Mouse (Mus musculus) lung, adult 18-20 months (tissue): ENCODE results near the gene Csad.

Source experiments
- DNase-seq, 2 experiments: peaks; one replicate each; pipeline ENCODE4 v3.0.0; 2022; ENCODE audit warnings: mixed read lengths in 2 of 2

The Csad gene

DNA sequence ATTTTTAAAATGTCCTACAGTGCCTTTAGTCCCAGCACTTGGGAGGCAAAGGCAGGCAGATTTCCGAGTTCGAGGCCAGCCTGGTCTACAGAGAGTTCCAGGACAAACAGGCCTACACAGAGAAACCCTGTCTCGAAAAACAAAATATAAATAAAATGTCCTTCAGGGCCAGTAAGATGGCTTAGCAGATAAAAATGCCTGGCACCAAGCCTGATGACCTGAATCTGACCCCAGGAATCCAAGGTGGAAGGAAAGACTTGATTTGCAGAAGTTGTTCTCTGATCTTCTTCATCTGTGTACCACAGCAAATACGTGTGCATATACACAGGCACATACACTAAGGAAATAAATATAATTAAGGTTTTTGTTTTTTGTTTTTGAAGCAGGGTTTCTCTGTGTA, 9.2 kb downstream of the Csad start:
- DNase-seq: no peak

DNA sequence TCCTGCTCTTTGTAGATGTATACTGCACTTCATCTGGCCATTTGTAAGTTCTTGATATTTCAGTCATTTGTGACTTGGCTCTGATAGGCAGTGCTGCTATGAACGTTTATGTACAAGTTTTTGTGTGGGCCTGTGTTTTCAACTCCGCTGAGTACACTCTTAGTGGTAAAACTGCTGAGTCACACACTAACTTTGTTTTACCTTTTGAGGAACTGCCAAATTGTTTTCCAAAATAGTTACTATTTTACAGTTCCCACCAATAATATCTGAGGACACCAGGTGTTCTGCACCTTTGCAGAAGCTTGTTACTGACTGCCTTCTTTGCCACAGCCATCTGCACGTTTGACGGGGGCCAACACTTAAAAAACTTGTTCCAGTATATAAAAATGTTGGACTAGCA, 10.1 kb downstream of the Csad start:
- no peak for DNase-seq

DNA sequence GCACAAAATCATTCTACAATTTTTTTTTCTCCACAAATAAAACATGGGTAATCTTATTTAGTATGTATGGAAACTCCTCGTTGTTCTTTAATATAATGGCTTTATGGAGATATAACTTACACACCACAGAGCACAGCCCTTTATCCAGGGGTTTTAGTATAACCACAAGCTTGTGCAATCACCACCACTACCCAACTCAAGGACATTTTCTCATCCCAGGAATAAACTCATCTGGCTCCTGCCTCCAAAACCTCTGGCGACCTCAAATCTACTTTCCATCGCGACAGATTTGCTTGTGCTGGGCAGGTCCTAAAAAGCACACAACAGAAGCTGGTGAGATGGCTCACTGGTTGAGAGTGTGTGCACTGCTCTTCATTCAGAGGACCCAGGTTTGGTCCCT, 10.9 kb downstream of the Csad start:
- DNase-seq: no peak

DNA sequence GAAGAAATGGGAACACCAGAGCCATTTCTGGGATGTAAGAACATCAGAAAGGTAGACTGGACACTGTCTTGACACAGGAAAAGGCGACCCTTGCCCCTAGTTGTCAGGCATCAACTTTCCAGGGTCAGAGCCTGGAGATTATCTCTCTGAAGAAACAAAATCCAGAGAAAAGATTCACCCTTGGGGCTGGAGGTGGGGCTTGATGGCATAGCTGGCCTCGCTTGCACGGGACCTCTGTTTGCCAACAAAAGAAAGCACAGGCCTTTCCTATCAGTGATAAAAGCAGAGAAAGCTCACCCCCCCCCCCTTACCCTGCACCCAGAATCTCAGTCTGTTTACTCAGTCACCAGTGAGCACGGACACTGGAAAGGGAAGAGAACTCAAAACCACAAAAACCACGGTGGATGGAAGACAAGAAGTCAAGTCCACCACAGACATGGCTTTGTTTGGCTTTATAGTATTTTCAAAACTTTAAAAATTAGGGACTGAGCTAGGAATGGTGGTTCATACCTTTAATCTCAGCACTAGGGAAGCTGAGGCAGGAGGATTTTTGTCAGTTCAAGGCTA, 11.6 kb downstream of the Csad start:
- DNase-seq: no peak

- no peak for DNase-seq
These were observed 12.2 kb downstream of the Csad start for GRCm38 (mm10) chr15:102192271-102192812.

DNA sequence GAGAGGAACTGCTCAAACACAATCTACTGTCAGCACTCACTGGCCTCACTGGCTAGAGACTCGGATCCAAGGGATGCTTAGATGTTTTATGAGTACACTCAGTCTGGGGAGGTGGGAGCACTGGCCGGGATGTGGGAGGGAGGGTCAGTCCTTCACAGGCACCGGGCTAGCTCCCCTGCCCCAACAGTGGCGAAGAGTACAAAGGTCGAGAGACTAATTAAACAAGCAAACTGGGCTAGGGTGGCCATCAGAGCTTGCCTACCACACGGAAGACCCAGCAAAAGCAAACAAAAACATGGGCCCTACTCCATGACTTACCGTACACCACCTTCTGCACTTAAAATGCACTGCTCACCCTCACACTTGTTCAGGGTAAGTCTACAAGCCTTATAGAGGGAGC, 12.8 kb downstream of the Csad start:
- no peak for DNase-seq

GRCm38 (mm10) chr15:102188883-102189282, 15.6 kb downstream of the Csad start:
- no peak for DNase-seq

- DNase-seq: peak; percentile 45 to 62
These were observed 16.4 kb downstream of the Csad start for GRCm38 (mm10) chr15:102188096-102188495.

DNA sequence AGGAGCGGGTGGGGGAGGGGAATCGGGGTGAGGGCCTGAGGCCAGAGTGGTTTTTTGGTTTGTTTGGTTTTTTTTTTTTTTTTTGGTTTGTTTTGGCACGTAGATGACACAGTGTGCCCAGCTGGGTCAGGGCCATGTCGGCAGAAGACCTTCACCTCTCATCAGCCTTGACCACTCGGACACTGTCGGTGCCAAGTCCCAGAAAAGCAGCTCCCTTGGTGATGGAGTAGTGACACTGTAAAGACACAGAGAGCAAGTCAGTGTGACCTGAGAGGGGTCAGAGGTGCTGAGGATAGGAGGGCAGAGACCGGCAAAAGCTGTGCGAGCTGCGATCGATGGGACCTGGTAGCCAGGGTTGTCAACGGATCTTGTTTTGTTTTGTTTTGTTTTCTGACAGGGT, 18.3 kb downstream of the Csad start:
- DNase-seq: no peak

DNA sequence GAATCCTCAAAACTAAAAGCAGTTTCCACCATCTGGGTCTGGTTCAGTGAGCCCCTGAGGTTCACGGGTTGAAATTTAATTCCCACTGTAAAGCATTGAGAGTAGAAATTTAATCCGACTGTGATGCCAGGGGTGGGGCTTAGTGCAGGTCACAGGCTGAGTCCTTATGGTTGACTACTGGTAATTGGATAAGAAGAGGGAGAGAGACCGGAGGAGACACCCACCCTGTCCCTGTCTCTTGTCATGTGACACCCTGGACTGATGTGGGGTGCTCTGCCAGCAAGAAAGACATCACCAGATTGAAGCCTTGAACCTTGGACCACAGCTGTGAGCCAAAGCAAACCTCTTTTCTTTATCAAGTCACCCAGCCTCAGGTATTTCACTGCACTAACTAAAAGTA, 21.4 kb downstream of the Csad start:
- DNase-seq: no peak

DNA sequence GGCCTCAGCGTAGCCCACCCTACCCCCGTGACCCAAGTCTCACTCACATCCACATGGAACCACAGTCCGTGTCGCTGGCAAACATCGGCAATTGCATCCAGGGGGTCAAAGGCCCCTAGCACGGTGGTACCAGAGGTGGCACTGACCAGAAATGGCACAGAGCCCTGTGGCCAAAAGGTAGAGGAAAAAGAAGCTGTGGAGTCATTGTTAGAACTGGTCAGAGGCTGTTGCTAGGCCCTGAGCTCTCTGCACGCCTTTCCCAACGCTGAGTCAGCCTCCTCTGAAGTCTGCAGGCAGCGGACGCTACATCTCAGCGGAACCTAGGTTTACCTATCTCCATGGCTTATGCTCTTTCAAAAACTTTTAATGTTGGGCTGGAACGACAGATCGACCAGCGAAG, 24.6 kb downstream of the Csad start:
- no peak for DNase-seq

DNA sequence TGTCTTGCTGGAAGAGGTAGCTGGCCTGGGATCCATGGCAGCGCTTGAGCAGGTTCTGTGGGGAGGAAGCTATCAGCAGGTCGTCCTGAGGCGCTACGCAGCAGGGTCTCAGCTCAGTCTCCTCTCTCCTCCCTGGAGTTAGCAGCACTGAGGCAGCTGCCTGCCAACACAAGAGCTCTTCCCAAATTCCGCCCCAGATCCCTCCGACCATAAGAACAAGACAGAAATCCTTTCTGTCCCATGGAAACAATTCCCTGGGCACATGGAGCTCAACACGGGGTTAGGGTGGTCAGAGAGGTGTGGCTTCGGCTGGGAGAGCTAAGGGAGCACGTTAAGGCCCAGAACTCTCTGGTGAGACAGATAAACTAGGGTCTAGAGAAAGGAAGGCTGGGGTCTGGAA, 25.4 kb downstream of the Csad start:
- DNase-seq: no peak

DNA sequence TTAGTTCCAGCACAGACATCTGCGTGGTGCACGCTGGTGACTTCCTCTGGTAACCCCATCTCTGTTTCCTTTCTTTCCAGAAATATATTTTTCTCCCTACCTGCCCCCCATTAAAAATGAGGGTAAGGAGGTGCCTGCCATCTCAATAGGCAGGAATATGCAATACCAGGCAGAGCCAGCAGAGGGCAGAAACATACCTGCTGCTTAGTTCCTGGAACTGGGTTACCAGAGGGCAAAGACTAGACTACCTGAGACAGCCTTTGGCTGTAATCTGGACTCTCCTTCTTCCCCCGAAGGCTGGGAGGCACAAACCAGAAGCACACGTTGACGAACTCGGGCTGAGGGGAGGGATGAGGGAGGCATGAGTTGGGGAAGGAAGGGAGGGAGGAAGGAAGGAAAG, 26.2 kb downstream of the Csad start:
- DNase-seq: peak; percentile 80 to 83

DNA sequence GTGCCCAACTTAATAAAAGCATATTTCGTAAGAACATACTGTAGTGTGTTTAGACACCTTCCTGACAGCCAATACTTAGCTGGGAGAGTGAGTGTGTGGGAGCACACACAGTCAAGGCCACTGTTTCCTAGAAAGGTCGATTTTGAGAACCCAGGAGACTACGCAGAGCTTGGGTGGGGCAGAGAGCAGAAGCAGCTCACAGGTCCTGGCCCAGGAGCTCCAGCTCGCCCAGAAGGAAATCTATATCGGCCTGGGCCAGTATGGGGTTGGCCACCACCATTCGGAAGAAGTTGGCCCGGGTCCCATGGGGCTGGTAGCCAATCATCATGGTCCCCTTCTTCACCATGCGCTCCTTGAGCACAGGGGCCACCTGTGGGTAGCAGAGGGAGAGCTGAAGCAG, 27.1 kb downstream of the Csad start:
- no peak for DNase-seq

DNA sequence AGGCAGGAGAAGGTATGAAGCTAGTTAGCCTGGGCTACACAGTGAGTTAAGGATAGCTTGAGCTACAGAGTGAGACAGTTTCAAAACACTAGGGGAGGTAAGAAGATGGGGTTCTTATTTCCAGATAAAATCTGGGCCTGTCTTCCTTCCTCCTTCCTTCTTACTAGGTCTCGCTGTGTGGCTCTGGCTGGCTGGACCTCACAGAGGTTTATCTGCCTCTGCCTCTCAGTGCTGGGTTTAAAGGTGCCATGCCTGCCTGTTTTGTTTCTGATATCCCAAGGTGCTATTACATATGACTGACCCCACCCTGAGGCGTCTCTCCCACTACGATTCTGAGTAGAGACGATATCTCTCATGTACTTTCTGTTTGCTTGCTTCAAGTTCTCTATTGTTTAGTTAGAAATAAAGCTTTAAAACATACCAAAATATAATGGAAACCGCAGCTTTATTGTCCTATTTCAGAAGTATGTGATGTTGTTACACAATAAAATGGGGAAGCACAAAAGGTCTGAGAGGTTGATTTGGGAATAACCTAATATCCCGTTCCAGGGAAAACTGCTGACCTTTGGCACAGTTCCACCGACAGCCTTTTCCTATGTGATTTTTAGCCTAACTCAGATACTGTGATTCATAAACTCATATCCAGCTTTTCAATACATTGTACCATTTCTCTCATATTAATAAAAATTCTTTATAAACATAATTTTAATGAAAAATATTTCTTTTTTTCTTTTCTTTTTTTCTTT, 27.8 kb downstream of the Csad start:
- DNase-seq: no peak

- DNase-seq: peak; percentile 38 to 57
These were observed 28.7 kb downstream of the Csad start for GRCm38 (mm10) chr15:102175736-102176319.

DNA sequence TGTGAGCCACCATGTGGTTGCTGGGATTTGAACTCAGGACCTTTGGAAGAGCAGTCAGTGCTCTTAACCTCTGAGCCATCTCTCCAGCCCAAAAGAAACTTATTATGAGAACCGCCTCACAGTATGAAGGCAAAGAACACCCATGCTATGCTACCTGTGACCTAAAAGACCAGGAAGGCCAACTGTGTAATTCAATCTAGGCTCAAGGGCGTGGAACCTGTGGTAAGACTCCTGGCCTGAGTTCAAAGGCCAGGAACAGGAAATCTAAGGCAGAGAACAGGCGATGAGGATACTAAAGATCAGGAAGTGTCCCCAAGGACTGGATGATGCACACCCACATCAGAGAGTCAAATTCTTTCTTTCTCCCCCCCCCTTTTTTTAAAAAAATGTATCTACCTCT, 30.9 kb downstream of the Csad start:
- no peak for DNase-seq

GRCm38 (mm10) chr15:102169064-102169463, 35.5 kb downstream of the Csad start:
- DNase-seq: no peak

GRCm38 (mm10) chr15:102167620-102168021, 36.9 kb downstream of the Csad start:
- peak; percentile 55 to 72 for DNase-seq

GRCm38 (mm10) chr15:102165468-102166100, 38.9 kb downstream of the Csad start:
- no peak for DNase-seq

GRCm38 (mm10) chr15:102163900-102164693, 40.4 kb downstream of the Csad start:
- DNase-seq: no peak

GRCm38 (mm10) chr15:102160415-102161060, 44.0 kb downstream of the Csad start:
- no peak for DNase-seq
